Mouse (Mus musculus) CH12.LX (cell line): ENCODE results near the gene Fgfr2. TPM values are rescaled to one million over a fixed set of nuclear protein-coding genes. Genes with fewer than 3 reads are reported as not detected.

Source experiments
- DNase-seq: peaks from one replicate; pipeline ENCODE4 v3.0.0-alpha.2; 2013; ENCODE audit errors: extremely low read depth
- H3K27ac ChIP-seq: 2 replicates; pipeline ENCODE4 v1.5.1; 2012; ENCODE audit warnings: low read depth, mild to moderate bottlenecking, control low read depth, moderate library complexity; ENCODE audit not compliant: insufficient read depth
- H3K27me3 ChIP-seq: replicated peaks from 2 replicates; pipeline ENCODE3; 2012; ENCODE audit warnings: inconsistent platforms
- H3K36me3 ChIP-seq, 2 experiments: replicated peaks in 1 of 2; 2 replicates each; pipeline versions ENCODE3 to v1.6.1; 2012; ENCODE audit warnings: inconsistent platforms in 1 of 2, low read length in 1 of 2, mild to moderate bottlenecking in 1 of 2, mixed read lengths in 1 of 2, moderate library complexity in 1 of 2; ENCODE audit not compliant: control insufficient read depth in 1 of 2, insufficient read depth in 1 of 2
- H3K4me1 ChIP-seq, 2 experiments: 2 replicates each; pipeline ENCODE4 v1.6.1; 2012; ENCODE audit warnings: inconsistent platforms in 1 of 2, moderate library complexity in 1 of 2; ENCODE audit not compliant: insufficient read depth in 2 of 2, control insufficient read depth in 1 of 2
- H3K4me2 ChIP-seq: 2 replicates; pipeline ENCODE4 v1.6.1; 2012; ENCODE audit warnings: low read depth, mild to moderate bottlenecking, control low read depth; ENCODE audit not compliant: poor library complexity, insufficient read depth, severe bottlenecking
- H3K4me3 ChIP-seq, 3 experiments: fragments of 150-350 bp in 1 of 3; sonication (generic) in 1 of 3; replicated peaks in 1 of 3; 2 replicates each; pipeline versions ENCODE3 to v1.5.1; 2011 to 2012; ENCODE audit warnings: low read depth in 2 of 3, low read length in 2 of 3, mild to moderate bottlenecking in 2 of 3, moderate library complexity in 2 of 3, control low read depth in 1 of 3, improper control_type of control experiment in 1 of 3, inconsistent platforms in 1 of 3, mixed read lengths in 1 of 3; ENCODE audit not compliant: poor library complexity in 1 of 3
- H3K79me2 ChIP-seq: replicated peaks from 2 replicates; pipeline ENCODE4 v1.6.1; 2012; ENCODE audit warnings: mild to moderate bottlenecking, moderate library complexity; ENCODE audit not compliant: control insufficient read depth, poor library complexity, insufficient read depth, severe bottlenecking; ENCODE audit errors: extremely low read depth
- H3K9ac ChIP-seq: 2 replicates; pipeline ENCODE4 v1.6.1; 2012; ENCODE audit warnings: low read depth, mild to moderate bottlenecking, control low read depth, moderate library complexity; ENCODE audit not compliant: insufficient read depth
- H3K9me3 ChIP-seq: replicated peaks from 2 replicates; pipeline ENCODE3; 2012; ENCODE audit warnings: low read length, inconsistent platforms, mixed read lengths
- CHD1 ChIP-seq: IDR thresholded peaks from 2 replicates; pipeline ENCODE4 v1.6.1; 2012; ENCODE audit warnings: low read depth, low read length, improper control_type of control experiment, inconsistent platforms
- ELF1 ChIP-seq: IDR thresholded peaks from 2 replicates; pipeline ENCODE4 v1.6.1; 2014; ENCODE audit warnings: low read depth, mild to moderate bottlenecking, inconsistent platforms, low read length, improper control_type of control experiment
- EP300 ChIP-seq: IDR thresholded peaks from 2 replicates; pipeline ENCODE4 v1.6.1; 2011; ENCODE audit warnings: low read length, improper control_type of control experiment
- GABPA ChIP-seq: IDR thresholded peaks from 2 replicates; pipeline ENCODE4 v1.6.1; 2012; ENCODE audit warnings: low read depth, low read length, improper control_type of control experiment, inconsistent platforms; ENCODE audit not compliant: insufficient replicate concordance
- HCFC1 ChIP-seq: IDR thresholded peaks from 2 replicates; pipeline ENCODE4 v1.6.1; 2012; ENCODE audit warnings: low read depth, mild to moderate bottlenecking, inconsistent platforms, low read length, improper control_type of control experiment
- JUND ChIP-seq: conservative IDR thresholded peaks from 2 replicates; pipeline ENCODE4 v1.6.1; 2011; ENCODE audit warnings: low read depth, low read length, improper control_type of control experiment
- KAT2A ChIP-seq: IDR thresholded peaks from 2 replicates; pipeline ENCODE4 v1.6.1; 2012; ENCODE audit warnings: low read length, improper control_type of control experiment, inconsistent platforms; ENCODE audit not compliant: insufficient replicate concordance
- MAFK ChIP-seq: IDR thresholded peaks from 2 replicates; pipeline ENCODE4 v1.6.1; 2011; ENCODE audit warnings: low read length, improper control_type of control experiment; ENCODE audit not compliant: insufficient replicate concordance
- MAX ChIP-seq: IDR thresholded peaks from 2 replicates; pipeline ENCODE4 v1.6.1; 2011; ENCODE audit warnings: low read length, improper control_type of control experiment
- MAZ ChIP-seq: IDR thresholded peaks from 2 replicates; pipeline ENCODE4 v1.6.1; 2012; ENCODE audit warnings: low read depth, mild to moderate bottlenecking, inconsistent platforms, low read length, improper control_type of control experiment, moderate library complexity
- MXI1 ChIP-seq: IDR thresholded peaks from 2 replicates; pipeline ENCODE4 v1.6.1; 2011; ENCODE audit warnings: mild to moderate bottlenecking, low read depth, low read length, improper control_type of control experiment
- MYC ChIP-seq: IDR thresholded peaks from 2 replicates; pipeline ENCODE4 v1.6.1; 2011; ENCODE audit warnings: low read depth, mild to moderate bottlenecking, improper control_type of control experiment, low read length
- NELFE ChIP-seq: IDR thresholded peaks from 2 replicates; pipeline ENCODE4 v1.6.1; 2011; ENCODE audit warnings: low read depth, low read length, improper control_type of control experiment
- NRF1 ChIP-seq: IDR thresholded peaks from 2 replicates; pipeline ENCODE4 v1.6.1; 2014; ENCODE audit warnings: low read depth, mild to moderate bottlenecking, inconsistent platforms, low read length, improper control_type of control experiment, moderate library complexity
- PAX5 ChIP-seq: IDR thresholded peaks from 2 replicates; pipeline ENCODE4 v1.6.1; 2012; ENCODE audit warnings: low read length, inconsistent platforms, mixed read lengths
- POLR2A ChIP-seq: IDR thresholded peaks from 2 replicates; pipeline ENCODE4 v1.6.1; 2011; ENCODE audit warnings: low read depth, mild to moderate bottlenecking, improper control_type of control experiment, low read length
- RAD21 ChIP-seq: IDR thresholded peaks from 2 replicates; pipeline ENCODE4 v1.6.1; 2011; ENCODE audit warnings: low read depth, mild to moderate bottlenecking, low read length, improper control_type of control experiment, moderate library complexity
- RCOR1 ChIP-seq: conservative IDR thresholded peaks from 2 replicates; pipeline ENCODE4 v1.6.1; 2012; ENCODE audit warnings: low read depth, mild to moderate bottlenecking, inconsistent platforms, low read length, improper control_type of control experiment
- SMC3 ChIP-seq: IDR thresholded peaks from 2 replicates; pipeline ENCODE4 v1.6.1; 2011; ENCODE audit warnings: low read depth, low read length, improper control_type of control experiment
- TBP ChIP-seq: conservative IDR thresholded peaks from 2 replicates; pipeline ENCODE4 v1.6.1; 2011; ENCODE audit warnings: low read depth, low read length, improper control_type of control experiment
- UBTF ChIP-seq: IDR thresholded peaks from 2 replicates; pipeline ENCODE4 v1.6.1; 2012; ENCODE audit warnings: low read depth, mild to moderate bottlenecking, inconsistent platforms, low read length, improper control_type of control experiment, moderate library complexity
- ZC3H11A ChIP-seq: IDR thresholded peaks from 2 replicates; pipeline ENCODE4 v1.6.1; 2012; ENCODE audit warnings: low read depth, mild to moderate bottlenecking, inconsistent platforms, low read length, improper control_type of control experiment
- ZKSCAN1 ChIP-seq: IDR thresholded peaks from 2 replicates; pipeline ENCODE4 v1.6.1; 2012; ENCODE audit warnings: low read depth, inconsistent platforms, low read length, improper control_type of control experiment, borderline replicate concordance
- ZMIZ1 ChIP-seq: IDR thresholded peaks from 2 replicates; pipeline ENCODE4 v1.6.1; 2012; ENCODE audit warnings: low read depth, mild to moderate bottlenecking, inconsistent platforms, low read length, improper control_type of control experiment
- ZNF384 ChIP-seq: IDR thresholded peaks from 2 replicates; pipeline ENCODE4 v1.6.1; 2012; ENCODE audit warnings: low read depth, low read length, improper control_type of control experiment, inconsistent platforms
- dilution Hi-C: fragments of 300-500 bp; cut with MboI; formaldehyde crosslinking; loops from 2 replicates; pipeline ENCODE4 v1.14.3; 2020; ENCODE audit warnings: low sequenced_read_pairs; ENCODE audit not compliant: extremely low pct_unique_long_range_greater_than_20kb, extremely low pct_ligation_motif_present
- in situ Hi-C: fragments of 300-500 bp; cut with MboI; formaldehyde crosslinking; loops from 3 replicates; pipeline ENCODE4 v1.14.3; 2019; ENCODE audit warnings: low sequenced_read_pairs, low pct_ligation_motif_present, low pct_unique_long_range_greater_than_20kb, mixed read lengths
- polyA plus RNA-seq: library from polyadenylated mRNA; unstranded; fragments of >175 nt; gene quantifications from 2 replicates; pipeline ENCODE4 v1.2.1, GENCODE M21; 2012; ENCODE audit warnings: low read depth; ENCODE audit not compliant: insufficient read length
- total RNA-seq, 2 experiments: library from RNA; depleted of rRNA; stranded (reverse); fragments of 300-350 nt in 1 of 2; fragments of >200 nt in 1 of 2; gene quantifications; 2 replicates each; pipeline ENCODE4 v1.2.3; 2012 to 2014

The Fgfr2 gene
- total and polyA plus RNA-seq, 3 experiments = not detected

- peaks cover 64% of the 10 kb centered on the region for H3K27me3 ChIP-seq
- no peak overlapping the region for H3K27ac ChIP-seq
- TF ChIP-seq SMC3 = no peak
- no peak for TF ChIP-seq ZNF384
- TF ChIP-seq RAD21 = no peak
- TF ChIP-seq ZC3H11A = no peak
- TF ChIP-seq TBP = no peak
- TF ChIP-seq PAX5 = no peak
- TF ChIP-seq ZKSCAN1 = no peak
- no peak for TF ChIP-seq EP300
- no peak for TF ChIP-seq NRF1
- no peak for TF ChIP-seq KAT2A
- no peak for TF ChIP-seq MAFK
- TF ChIP-seq POLR2A = no peak
- no peak for TF ChIP-seq ZMIZ1
- no peak for TF ChIP-seq MAZ
- no peak for TF ChIP-seq CHD1
- TF ChIP-seq JUND = no peak
- no peak for TF ChIP-seq MXI1
- TF ChIP-seq HCFC1 = no peak
- no peak for TF ChIP-seq MYC
- TF ChIP-seq ELF1 = no peak
- no peak overlapping the region for H3K4me3 ChIP-seq
- H3K36me3 ChIP-seq = no peaks in the 10 kb centered on the region
- no peak overlapping the region for H3K9ac ChIP-seq
- no peak overlapping the region for H3K4me2 ChIP-seq
- in situ Hi-C loops = no loop called here
- no peaks in the 10 kb centered on the region for H3K9me3 ChIP-seq
- no peaks in the 10 kb centered on the region for H3K79me2 ChIP-seq
- dilution Hi-C loops = no loop called here
- H3K4me1 ChIP-seq = no peaks in the 10 kb centered on the region
- no peak for DNase-seq
These were observed 2964.3 kb downstream of the Fgfr2 start for GRCm38 (mm10) chr7:130158845-130159244.

GRCm38 (mm10) chr7:130153363-130153969 lies 2969.7 kb downstream of the Fgfr2 start:
- TF ChIP-seq RCOR1 = no peak
- no peak for TF ChIP-seq GABPA
- TF ChIP-seq NELFE = no peak
- TF ChIP-seq UBTF = no peak
- no peak for TF ChIP-seq HCFC1
- no peak for TF ChIP-seq SMC3
- TF ChIP-seq MAX = no peak
- peaks cover 70% of the 10 kb centered on the region for H3K27me3 ChIP-seq
- no peaks in the 10 kb centered on the region for H3K36me3 ChIP-seq
- dilution Hi-C loops = no loop called here
- in situ Hi-C loops = no loop called here
- no peaks in the 10 kb centered on the region for H3K9me3 ChIP-seq
- no peak overlapping the region for H3K27ac ChIP-seq
- no peaks in the 10 kb centered on the region for H3K4me1 ChIP-seq
- no peaks in the 10 kb centered on the region for H3K79me2 ChIP-seq
- no peak overlapping the region for H3K9ac ChIP-seq
- H3K4me3 ChIP-seq = no peak overlapping the region
- no peak overlapping the region for H3K4me2 ChIP-seq
- no peak for DNase-seq
